Mouse (Mus musculus): ENCODE results near the gene Rere.
"Not testable (repeated sequence)": the region's sequence is repeated elsewhere in the genome, so short reads cannot be mapped to it uniquely, and the experiment has no call there.

Rere gene

GRCm38 (mm10) chr4:150255181-150255580, 26.3 kb upstream of the Rere start:
- DNase-seq (ENCODE audit: low spot score): no peak

GRCm38 (mm10) chr4:150257252-150258204, 23.9 kb upstream of the Rere start:
- no peak for DNase-seq (ENCODE audit: low spot score)

GRCm38 (mm10) chr4:150258388-150258787, 23.1 kb upstream of the Rere start:
- no peak for DNase-seq (ENCODE audit: low spot score)

- DNase-seq (ENCODE audit: low spot score): no peak
Observed at GRCm38 (mm10) chr4:150259577-150259976, 21.9 kb upstream of the Rere start.

- DNase-seq (ENCODE audit: low spot score): no peak
Observed at GRCm38 (mm10) chr4:150260111-150260510, 21.3 kb upstream of the Rere start.

- no peak for DNase-seq (ENCODE audit: low spot score)
Observed at GRCm38 (mm10) chr4:150260745-150261144, 20.7 kb upstream of the Rere start.

- no peak for DNase-seq (ENCODE audit: low spot score)
Observed at GRCm38 (mm10) chr4:150262301-150262700, 19.1 kb upstream of the Rere start.

GRCm38 (mm10) chr4:150264903-150265302, 16.5 kb upstream of the Rere start:
- DNase-seq (ENCODE audit: low spot score): no peak

GRCm38 (mm10) chr4:150265471-150265870, 16.0 kb upstream of the Rere start:
- DNase-seq (ENCODE audit: low spot score): no peak

- DNase-seq (ENCODE audit: low spot score): no peak
Observed at GRCm38 (mm10) chr4:150266655-150267223, 14.7 kb upstream of the Rere start.

- DNase-seq (ENCODE audit: low spot score): no peak
Observed at GRCm38 (mm10) chr4:150268674-150269653, 12.5 kb upstream of the Rere start.

GRCm38 (mm10) chr4:150269679-150270078, 11.8 kb upstream of the Rere start:
- no peak for DNase-seq (ENCODE audit: low spot score)

GRCm38 (mm10) chr4:150270718-150271117, 10.7 kb upstream of the Rere start:
- DNase-seq (ENCODE audit: low spot score): not testable (repeated sequence)

- no peak for DNase-seq (ENCODE audit: low spot score)
Observed at GRCm38 (mm10) chr4:150272725-150273124, 8.7 kb upstream of the Rere start.

- no peak for DNase-seq (ENCODE audit: low spot score)
Observed at GRCm38 (mm10) chr4:150275531-150275930, 5.9 kb upstream of the Rere start.

- not testable (repeated sequence) for DNase-seq (ENCODE audit: low spot score)
Observed at GRCm38 (mm10) chr4:150279336-150279735, 2.1 kb upstream of the Rere start.

- DNase-seq (ENCODE audit: low spot score): no peak
Observed at GRCm38 (mm10) chr4:150280002-150280401, 1.4 kb upstream of the Rere start.

GRCm38 (mm10) chr4:150280459-150280858, 987 bp upstream of the Rere start:
- DNase-seq (ENCODE audit: low spot score): no peak

- DNase-seq (ENCODE audit: low spot score): no peak
Observed at GRCm38 (mm10) chr4:150281891-150282630, 615 bp downstream of the Rere start.

GRCm38 (mm10) chr4:150282631-150283334, 1.3 kb downstream of the Rere start:
- DNase-seq (ENCODE audit: low spot score): no peak

- DNase-seq (ENCODE audit: low spot score): no peak
Observed at GRCm38 (mm10) chr4:150283335-150283638, 1.8 kb downstream of the Rere start.

Measured in c-Kit-positive CD71-positive TER-119-positive erythroid progenitor cells, embryonic 14.5 days (primary cell).